Mouse (Mus musculus) testis, adult 2 months (tissue): ENCODE results near the gene Ccdc159. TPM values are rescaled to one million over a fixed set of nuclear protein-coding genes. Genes with fewer than 3 reads are reported as not detected.

ENCODE experiments used
- H3K27ac ChIP-seq: fragments of 200-500 bp; 2 replicates; pipeline ENCODE4 v1.5.1; 2012; ENCODE audit warnings: low read depth, low read length; ENCODE audit not compliant: control insufficient read depth, insufficient read depth
- H3K27me3 ChIP-seq: fragments of 200-500 bp; 2 replicates; pipeline ENCODE4 v1.6.1; 2012; ENCODE audit warnings: mild to moderate bottlenecking, low read length, moderate library complexity; ENCODE audit not compliant: control insufficient read depth, insufficient read depth
- H3K36me3 ChIP-seq: fragments of 200-500 bp; 2 replicates; pipeline ENCODE4 v1.6.1; 2012; ENCODE audit warnings: mild to moderate bottlenecking, low read length; ENCODE audit not compliant: control insufficient read depth, insufficient read depth
- H3K4me1 ChIP-seq: fragments of 200-500 bp; 2 replicates; pipeline ENCODE4 v1.6.1; 2012; ENCODE audit warnings: low read length; ENCODE audit not compliant: control insufficient read depth, insufficient read depth
- H3K4me3 ChIP-seq: fragments of 200-500 bp; 2 replicates; pipeline ENCODE4 v1.5.1; 2012; ENCODE audit warnings: low read depth, mild to moderate bottlenecking, low read length, moderate library complexity, mixed read lengths; ENCODE audit not compliant: control insufficient read depth
- CTCF ChIP-seq: fragments of 200-500 bp; IDR thresholded peaks from 2 replicates; pipeline ENCODE4 v1.5.1; 2012; ENCODE audit warnings: low read depth, mild to moderate bottlenecking, inconsistent platforms, low read length, moderate library complexity; ENCODE audit not compliant: control insufficient read depth, insufficient read depth, insufficient replicate concordance
- POLR2A ChIP-seq: fragments of 200-500 bp; IDR thresholded peaks from 2 replicates; pipeline ENCODE4 v1.6.1; 2012; ENCODE audit warnings: low read depth, mild to moderate bottlenecking, inconsistent platforms, low read length, moderate library complexity; ENCODE audit not compliant: control insufficient read depth
- polyA plus RNA-seq: library from polyadenylated mRNA; depleted of rRNA; stranded (reverse); fragments of >200 nt; gene quantifications from 2 replicates; pipeline ENCODE4 v1.2.3, GENCODE M21; 2012

The Ccdc159 gene
- polyA plus RNA-seq, 1 experiment: 72.0 TPM

DNA sequence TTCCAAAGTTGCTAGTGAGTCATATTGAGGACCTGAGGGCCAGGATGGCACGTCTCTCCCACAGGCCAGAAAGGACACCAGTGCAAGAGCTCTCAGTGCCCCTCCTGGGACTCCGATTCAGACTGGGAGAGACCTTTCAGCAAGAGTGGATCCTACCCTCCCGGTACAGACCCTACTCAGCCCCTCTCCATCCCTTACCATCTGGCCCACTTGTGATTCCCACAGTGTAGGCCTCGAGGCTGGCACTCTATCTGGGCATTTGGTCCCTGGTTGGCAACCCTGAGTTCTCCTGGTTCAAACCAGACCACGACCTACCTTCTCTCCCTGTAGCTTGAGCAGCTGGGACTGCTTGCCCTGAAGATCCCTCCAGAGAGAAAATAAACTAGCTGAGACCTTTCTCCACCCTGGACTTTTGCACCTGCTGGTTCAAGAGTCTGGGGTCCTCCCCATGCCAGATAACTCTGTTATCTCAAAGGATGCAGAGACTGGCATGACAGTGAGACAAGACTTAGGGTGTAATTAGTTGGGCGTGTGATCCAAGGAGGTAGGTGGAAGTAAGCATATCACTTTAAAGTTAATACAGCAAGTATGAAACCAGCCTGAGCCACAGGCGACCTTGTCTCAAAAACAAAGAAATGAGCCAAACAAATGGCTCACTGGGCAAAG is 8.3 kb downstream of the Ccdc159 start:
- no peak overlapping the region for H3K4me3 ChIP-seq
- no peak overlapping the region for H3K27ac ChIP-seq
- TF ChIP-seq POLR2A (no peak), CTCF (no peak)
- H3K4me1 ChIP-seq: peaks cover 18% of the 10 kb centered on the region
- H3K27me3 ChIP-seq: no peaks in the 10 kb centered on the region
- no peaks in the 10 kb centered on the region for H3K36me3 ChIP-seq

DNA sequence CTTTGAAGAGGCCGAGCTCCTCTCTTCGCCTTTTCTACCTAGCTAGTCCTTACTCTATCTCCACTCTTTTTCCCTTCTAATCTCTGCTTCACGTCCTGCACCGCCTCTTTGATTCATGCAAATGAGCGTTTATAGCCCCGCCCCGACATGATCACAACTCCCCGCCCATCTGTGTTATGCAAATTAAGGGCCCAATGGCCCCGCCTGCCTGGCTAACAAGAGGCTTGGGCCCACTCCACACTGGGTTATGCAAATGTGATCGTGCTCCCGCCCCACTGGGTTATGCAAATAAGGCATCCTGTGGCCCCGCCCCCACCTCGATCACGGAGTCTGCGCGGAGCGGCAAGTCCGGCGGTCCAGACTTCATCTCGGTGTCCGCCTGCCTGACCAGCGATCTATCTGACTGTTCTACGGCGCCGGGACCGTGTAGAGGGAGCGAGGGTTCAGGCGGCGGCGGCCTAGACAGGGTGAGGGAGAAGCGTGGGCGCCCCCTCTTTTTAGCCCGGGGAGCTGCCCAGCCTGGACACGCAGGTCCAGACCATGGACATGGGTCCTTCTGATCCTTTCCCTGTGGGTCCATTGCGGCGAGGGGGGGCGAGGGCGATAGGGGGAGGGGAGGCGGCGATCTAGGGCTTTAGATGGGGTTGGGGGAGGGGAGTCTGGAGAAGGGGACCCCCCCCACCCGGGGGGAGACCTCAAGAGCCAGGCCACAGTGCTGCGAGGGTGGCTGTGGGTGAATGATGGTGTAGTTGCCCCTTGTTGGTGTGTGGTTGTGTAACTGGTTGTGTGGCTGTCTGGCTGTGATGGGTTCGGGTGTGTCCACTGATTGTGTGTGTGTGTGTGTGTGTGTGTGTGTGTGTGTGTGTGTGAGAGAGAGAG is 9.7 kb downstream of the Ccdc159 start, which contains the start of gene Plppr2:
TSS of gene Plppr2 (plus strand) at position 342 of the 879 bp plus-strand sequence.
- H3K27me3 ChIP-seq: no peaks in the 10 kb centered on the region
- H3K4me1 ChIP-seq: peaks cover 18% of the 10 kb centered on the region
- H3K36me3 ChIP-seq: no peaks in the 10 kb centered on the region
- TF ChIP-seq POLR2A (no peak; the same call in 1 of the 2 replicates), CTCF (no peak)
- H3K4me3 ChIP-seq: peak within 1 kb of the TSS; percentile 74
- no peak within 1 kb of the TSS for H3K27ac ChIP-seq

DNA sequence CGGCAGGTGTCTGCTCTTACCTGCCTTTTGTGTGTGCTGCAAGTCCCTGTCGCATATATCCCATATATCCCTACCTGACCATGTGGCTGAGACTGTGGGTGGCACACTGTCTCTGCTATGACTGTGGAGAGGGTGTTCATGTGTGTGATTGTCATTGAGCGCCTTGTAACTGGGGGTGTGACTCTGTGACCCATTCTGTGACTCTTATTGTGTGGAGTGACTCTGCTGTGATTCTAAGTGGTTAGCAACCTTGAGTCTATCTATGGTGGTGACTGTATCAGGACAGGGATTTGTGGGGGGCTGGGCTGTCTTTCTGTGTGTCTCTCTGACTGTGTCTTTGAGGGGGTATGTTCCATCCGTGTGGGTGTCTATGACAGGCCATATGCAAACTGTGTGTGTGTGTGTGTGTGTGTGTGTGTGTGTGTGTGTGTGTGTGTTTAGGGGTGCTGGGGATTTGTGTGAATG is 10.5 kb downstream of the Ccdc159 start:
- no peak overlapping the region for H3K4me3 ChIP-seq
- no peaks in the 10 kb centered on the region for H3K36me3 ChIP-seq
- H3K4me1 ChIP-seq: peaks cover 16% of the 10 kb centered on the region
- TF ChIP-seq POLR2A (no peak), CTCF (no peak)
- H3K27me3 ChIP-seq: no peaks in the 10 kb centered on the region
- H3K27ac ChIP-seq: no peak overlapping the region

DNA sequence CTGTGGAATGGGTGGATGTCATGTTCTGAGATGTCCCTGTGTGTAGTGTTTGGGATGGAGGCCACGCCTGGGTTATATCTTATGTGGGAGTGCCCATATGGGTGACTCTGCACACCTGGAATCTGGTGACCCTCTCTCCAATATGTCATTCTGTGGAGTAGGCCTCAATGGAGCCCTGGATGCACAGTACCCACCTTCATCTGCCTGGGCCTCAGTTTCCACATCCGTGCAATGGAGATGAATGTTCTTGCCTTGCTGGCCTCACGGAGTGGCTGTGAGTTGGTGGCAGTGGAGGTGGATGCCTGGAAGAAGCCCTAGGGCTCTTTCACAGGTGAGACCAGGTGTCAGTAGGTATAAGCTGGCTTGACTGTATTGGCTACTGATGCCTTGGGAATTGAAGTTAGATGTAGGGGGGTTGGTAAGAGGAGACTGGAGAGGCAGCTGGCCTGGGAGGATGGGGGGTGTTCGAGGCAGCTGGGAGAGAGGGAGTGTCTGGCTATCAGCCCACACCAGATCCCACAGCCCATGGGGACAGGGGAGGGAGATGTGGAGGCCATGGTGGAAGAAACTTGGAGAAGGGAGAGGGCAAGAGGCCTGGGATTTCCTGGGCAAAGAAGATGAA is 11.1 kb downstream of the Ccdc159 start:
- Histone ChIP-seq H3K4me3 (no peak overlapping the region), H3K27ac (no peak overlapping the region), H3K27me3 (no peaks in the 10 kb centered on the region), H3K4me1 (peaks cover 15% of the 10 kb centered on the region), H3K36me3 (no peaks in the 10 kb centered on the region)
- TF ChIP-seq CTCF (no peak), POLR2A (no peak)

DNA sequence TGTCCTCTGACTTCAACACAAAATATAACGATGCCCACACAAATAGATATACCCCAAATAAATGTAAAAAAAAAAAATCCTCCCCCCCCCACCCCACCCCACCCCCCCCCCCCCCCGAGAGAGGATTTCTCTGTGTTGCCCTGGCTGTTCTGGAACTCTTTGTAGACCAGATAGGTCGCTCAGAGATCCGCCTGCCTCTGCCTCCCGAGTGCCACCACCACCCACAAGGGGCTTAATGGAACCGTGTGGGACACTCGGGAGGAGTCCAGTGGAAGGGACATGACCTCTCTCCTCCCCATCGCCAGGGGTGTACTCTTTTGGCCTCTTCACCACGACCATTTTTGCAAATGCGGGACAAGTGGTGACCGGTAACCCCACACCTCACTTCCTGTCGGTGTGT is 15.8 kb downstream of the Ccdc159 start:
- TF ChIP-seq POLR2A (no peak), CTCF (no peak)
- Histone ChIP-seq H3K27me3 (no peaks in the 10 kb centered on the region), H3K4me1 (peaks cover 25% of the 10 kb centered on the region), H3K36me3 (no peaks in the 10 kb centered on the region), H3K4me3 (peak overlapping the region; percentile 12; the same call in 1 of the 2 replicates), H3K27ac (no peak overlapping the region)

DNA sequence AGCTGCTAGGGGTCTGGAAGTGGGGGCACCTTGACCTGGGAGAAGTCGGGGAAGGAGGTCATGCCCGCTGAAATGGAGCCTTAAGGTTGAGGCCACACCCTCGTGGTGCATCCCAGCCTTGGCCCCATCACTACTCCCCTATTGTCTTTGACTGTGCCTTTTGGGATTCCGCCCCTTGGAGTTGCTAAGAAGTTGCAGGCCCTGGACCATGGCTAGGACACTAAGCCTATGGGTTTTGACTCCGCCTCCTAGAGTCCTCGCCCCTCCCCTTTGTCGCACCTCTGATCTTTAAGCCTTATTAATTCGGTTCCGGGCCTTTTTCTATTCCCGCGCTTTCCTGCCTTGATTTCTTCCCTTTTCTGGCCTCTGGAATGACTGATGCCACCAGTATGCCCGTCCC is 16.4 kb downstream of the Ccdc159 start:
- H3K36me3 ChIP-seq: no peaks in the 10 kb centered on the region
- H3K4me3 ChIP-seq: no peak overlapping the region; the same call in 1 of the 2 replicates
- H3K27ac ChIP-seq: no peak overlapping the region
- H3K27me3 ChIP-seq: no peaks in the 10 kb centered on the region
- TF ChIP-seq POLR2A (no peak), CTCF (no peak)
- H3K4me1 ChIP-seq: peaks cover 30% of the 10 kb centered on the region

DNA sequence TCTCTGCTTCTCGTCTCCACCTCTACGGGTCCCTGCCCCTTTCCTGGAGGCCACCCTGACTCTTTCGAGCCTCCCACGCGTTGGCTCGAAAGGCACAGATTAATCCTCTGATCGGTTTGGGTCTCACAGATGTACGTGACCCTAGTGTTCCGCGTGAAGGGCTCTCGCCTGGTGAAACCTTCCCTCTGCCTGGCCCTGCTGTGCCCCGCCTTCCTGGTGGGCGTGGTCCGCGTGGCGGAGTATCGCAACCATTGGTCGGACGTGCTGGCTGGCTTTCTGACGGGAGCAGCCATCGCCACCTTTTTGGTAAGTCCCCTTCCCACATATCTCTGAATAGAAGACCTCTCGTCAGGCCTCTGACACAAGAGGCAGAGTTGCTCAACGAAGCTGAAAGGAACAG is 17.0 kb downstream of the Ccdc159 start:
- no peaks in the 10 kb centered on the region for H3K36me3 ChIP-seq
- H3K4me1 ChIP-seq: peaks cover 30% of the 10 kb centered on the region
- no peak overlapping the region for H3K27ac ChIP-seq
- H3K4me3 ChIP-seq: no peak overlapping the region; the same call in 1 of the 2 replicates
- no peaks in the 10 kb centered on the region for H3K27me3 ChIP-seq
- TF ChIP-seq POLR2A (no peak), CTCF (no peak)
